Mouse (Mus musculus) CH12.LX (cell line): ENCODE measurements around the gene Necap2.

ENCODE experiments used
- CHD2 ChIP-seq: IDR thresholded peaks from 2 replicates; pipeline ENCODE4 v1.6.1; 2011; ENCODE audit warnings: low read length, improper control_type of control experiment
- CTCF ChIP-seq, 2 experiments: IDR thresholded peaks in 1 of 2; conservative IDR thresholded peaks in 1 of 2; 2 replicates each; pipeline ENCODE4 v1.5.1; 2011 to 2012; ENCODE audit warnings: low read depth in 2 of 2, low read length in 2 of 2, improper control_type of control experiment in 1 of 2, inconsistent platforms in 1 of 2, mild to moderate bottlenecking in 1 of 2, moderate library complexity in 1 of 2
- EP300 ChIP-seq: IDR thresholded peaks from 2 replicates; pipeline ENCODE4 v1.6.1; 2011; ENCODE audit warnings: low read length, improper control_type of control experiment
- HCFC1 ChIP-seq: IDR thresholded peaks from 2 replicates; pipeline ENCODE4 v1.6.1; 2012; ENCODE audit warnings: low read depth, mild to moderate bottlenecking, inconsistent platforms, low read length, improper control_type of control experiment
- JUN ChIP-seq: IDR thresholded peaks from 2 replicates; pipeline ENCODE4 v1.6.1; 2011; ENCODE audit warnings: low read depth, mild to moderate bottlenecking, low read length, improper control_type of control experiment, moderate library complexity; ENCODE audit not compliant: insufficient read depth
- MYC ChIP-seq: IDR thresholded peaks from 2 replicates; pipeline ENCODE4 v1.6.1; 2011; ENCODE audit warnings: low read depth, mild to moderate bottlenecking, improper control_type of control experiment, low read length
- NELFE ChIP-seq: IDR thresholded peaks from 2 replicates; pipeline ENCODE4 v1.6.1; 2011; ENCODE audit warnings: low read depth, low read length, improper control_type of control experiment
- NRF1 ChIP-seq: IDR thresholded peaks from 2 replicates; pipeline ENCODE4 v1.6.1; 2014; ENCODE audit warnings: low read depth, mild to moderate bottlenecking, inconsistent platforms, low read length, improper control_type of control experiment, moderate library complexity
- PAX5 ChIP-seq: IDR thresholded peaks from 2 replicates; pipeline ENCODE4 v1.6.1; 2012; ENCODE audit warnings: low read length, inconsistent platforms, mixed read lengths
- RCOR1 ChIP-seq: conservative IDR thresholded peaks from 2 replicates; pipeline ENCODE4 v1.6.1; 2012; ENCODE audit warnings: low read depth, mild to moderate bottlenecking, inconsistent platforms, low read length, improper control_type of control experiment

- TF ChIP-seq NRF1: no peak
- TF ChIP-seq MYC: no peak
- no peak for TF ChIP-seq RCOR1
- no peak for TF ChIP-seq PAX5
- TF ChIP-seq NELFE: no peak
- TF ChIP-seq JUN: no peak
- no peak for TF ChIP-seq CTCF (conservative IDR thresholded peaks at IDR 0.05 in 1 of 2, IDR thresholded peaks at IDR 0.05 in 1 of 2; ENCODE audit: low read depth in 2 of 2, low read length in 2 of 2)
- TF ChIP-seq EP300: no peak
- no peak for TF ChIP-seq CHD2
- TF ChIP-seq HCFC1: no peak
Observed at GRCm38 (mm10) chr4:141024992-141025391, 53.2 kb downstream of the Necap2 start.
